Mouse (Mus musculus) intestine, embryonic 14.5 days (tissue): ENCODE results near the gene Prss8. TPM values are rescaled to one million over a fixed set of nuclear protein-coding genes. Genes with fewer than 3 reads are reported as not detected.
"Not testable (repeated sequence)": the region's sequence is repeated elsewhere in the genome, so short reads cannot be mapped to it uniquely, and the experiment has no call there.

Source experiments
- ATAC-seq: fragments of 200-750 bp; cut with Nextera tagmentation; replicated peaks from 2 replicates; pipeline ENCODE4 v1.8.0; 2017; ENCODE audit warnings: low read depth, moderate number of reproducible peaks, moderate TSS enrichment, moderate library complexity; ENCODE audit not compliant: low FRiP score, low TSS enrichment
- DNase-seq: peaks from one replicate; pipeline ENCODE4 v3.0.0-alpha.2; 2018; ENCODE audit warnings: low spot score
- H3K27ac ChIP-seq: fragments of 300-500 bp; sonication (generic); 2 replicates; pipeline ENCODE4 v1.5.1; 2014; ENCODE audit warnings: low read depth, mild to moderate bottlenecking, control low read depth
- H3K27me3 ChIP-seq: fragments of 300-500 bp; sonication (generic); replicated peaks from 2 replicates; pipeline ENCODE4 v1.6.1; 2014; ENCODE audit warnings: low read length, control low read depth; ENCODE audit not compliant: control insufficient read depth, insufficient read depth
- H3K36me3 ChIP-seq: fragments of 300-500 bp; sonication (generic); 2 replicates; pipeline ENCODE4 v1.6.1; 2014; ENCODE audit warnings: low read length, control low read depth; ENCODE audit not compliant: control insufficient read depth, insufficient read depth
- H3K4me1 ChIP-seq: fragments of 300-500 bp; sonication (generic); replicated peaks from 2 replicates; pipeline ENCODE4 v1.6.1; 2014; ENCODE audit warnings: low read length, control low read depth, mixed read lengths; ENCODE audit not compliant: control insufficient read depth, insufficient read depth
- H3K4me2 ChIP-seq: fragments of 300-500 bp; sonication (generic); 2 replicates; pipeline ENCODE4 v1.6.1; 2014; ENCODE audit warnings: low read length
- H3K4me3 ChIP-seq: fragments of 300-500 bp; sonication (generic); 2 replicates; pipeline ENCODE4 v1.5.1; 2014; ENCODE audit warnings: low read depth, low read length, control low read depth, mixed read lengths
- H3K9ac ChIP-seq: fragments of 300-500 bp; sonication (generic); 2 replicates; pipeline ENCODE4 v1.6.1; 2014; ENCODE audit warnings: mild to moderate bottlenecking, low read length
- H3K9me3 ChIP-seq: fragments of 300-500 bp; sonication (generic); 2 replicates; pipeline ENCODE4 v1.6.1; 2016; ENCODE audit warnings: low read length, control low read depth; ENCODE audit not compliant: control insufficient read depth
- WGBS: fragments of 180-500 bp; shearing (Covaris S2); extraction: QIAGEN DNeasy Blood & Tissue Kit; methylation state at CpG from one replicate; pipeline ENCODE4 v1.1.7; 2014; 5-methylcytosine and 5-hydroxymethylcytosine counted together
- polyA plus RNA-seq: library from polyadenylated mRNA; unstranded; fragments of >200 nt; fragmentation: Nextera tagmentation; extraction: Ambion mirVana; gene quantifications from 2 replicates; pipeline ENCODE4 v1.2.1, GENCODE M21; 2014

Gene Prss8
- polyA plus RNA-seq, 1 experiment from 2014 or later: 41.6 TPM

DNA sequence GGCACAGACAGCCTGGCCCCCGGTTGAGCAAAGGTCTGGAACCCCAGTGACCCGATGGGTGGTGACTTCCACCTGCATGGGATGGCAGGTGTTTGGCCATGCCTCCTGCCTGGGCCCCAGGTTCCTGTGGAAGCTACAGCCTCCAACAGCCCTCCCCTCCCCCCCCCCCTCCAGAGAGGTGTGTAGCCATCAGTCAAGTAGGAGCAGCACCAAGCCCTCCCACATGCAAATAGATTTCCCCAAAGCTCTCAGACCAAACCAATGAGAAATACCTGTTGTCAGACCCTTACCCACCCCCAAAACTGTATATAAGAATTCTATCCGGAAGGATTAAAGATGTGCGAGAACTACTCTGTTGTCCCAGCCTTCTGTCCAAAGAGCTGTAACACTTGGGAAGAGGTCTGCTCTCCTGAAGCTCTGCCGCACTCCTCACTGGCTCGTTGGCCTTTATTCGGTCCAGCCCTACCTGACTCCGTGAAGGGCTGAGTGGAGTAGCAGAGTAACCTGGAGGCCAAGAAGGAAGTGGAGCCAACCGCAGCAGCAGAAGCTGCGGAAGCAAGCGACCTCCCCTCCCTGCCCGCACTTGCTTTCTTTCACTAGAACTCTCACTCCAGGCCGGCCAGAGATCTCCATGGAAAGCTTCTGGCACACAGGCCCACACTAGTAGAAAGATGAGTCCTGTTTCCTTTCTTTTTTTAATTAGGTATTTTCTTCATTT lies 23.1 kb upstream of the Prss8 start:
- Histone ChIP-seq H3K36me3 (no peaks in the 10 kb centered on the region), H3K4me2 (no peak overlapping the region), H3K4me3 (no peak overlapping the region), H3K27me3 (no peaks in the 10 kb centered on the region), H3K9me3 (no peaks in the 10 kb centered on the region), H3K9ac (no peak overlapping the region), H3K4me1 (no peaks in the 10 kb centered on the region), H3K27ac (no peak overlapping the region)
- 36% methylated on average over 13 of the region's 13 CpGs for WGBS
- DNase-seq (no peak), ATAC-seq (no peak)

DNA sequence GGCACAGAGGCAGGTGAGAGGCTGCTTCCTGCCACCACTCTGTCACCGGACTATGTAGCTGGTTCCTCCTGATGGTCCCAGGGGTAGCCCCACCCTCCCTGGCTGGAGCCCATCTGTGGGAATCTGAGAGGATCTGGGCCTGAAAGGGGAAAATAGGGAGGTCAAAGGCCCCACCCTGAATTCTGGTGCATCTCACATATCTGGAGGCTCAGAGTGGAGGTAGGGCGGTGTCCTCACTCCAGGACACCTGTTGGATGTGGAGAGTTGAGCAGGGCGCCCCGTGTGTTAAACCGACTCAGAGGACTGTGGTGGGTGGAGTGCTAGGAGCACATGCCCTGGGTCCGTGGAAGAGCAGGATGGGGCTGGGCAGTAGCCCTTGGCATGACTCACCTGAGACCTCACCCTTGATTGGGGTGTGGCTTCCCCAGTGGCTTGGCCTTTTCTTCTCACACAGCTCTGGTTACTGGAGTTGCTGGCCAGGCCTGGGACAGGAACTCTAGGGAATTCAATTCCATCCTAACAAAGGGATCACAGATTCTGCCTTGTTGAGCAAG lies 16.6 kb upstream of the Prss8 start, which contains the start of gene Prss36:
Gene Prss36 (minus strand): TSS at position 256 of the 554 bp plus-strand sequence.
- ATAC-seq: 0 out of 2 replicates have a peak, but pooled peaks have one; percentile 55
- no peak for DNase-seq
- 68% methylated on average over 6 of the region's 6 CpGs for WGBS

DNA sequence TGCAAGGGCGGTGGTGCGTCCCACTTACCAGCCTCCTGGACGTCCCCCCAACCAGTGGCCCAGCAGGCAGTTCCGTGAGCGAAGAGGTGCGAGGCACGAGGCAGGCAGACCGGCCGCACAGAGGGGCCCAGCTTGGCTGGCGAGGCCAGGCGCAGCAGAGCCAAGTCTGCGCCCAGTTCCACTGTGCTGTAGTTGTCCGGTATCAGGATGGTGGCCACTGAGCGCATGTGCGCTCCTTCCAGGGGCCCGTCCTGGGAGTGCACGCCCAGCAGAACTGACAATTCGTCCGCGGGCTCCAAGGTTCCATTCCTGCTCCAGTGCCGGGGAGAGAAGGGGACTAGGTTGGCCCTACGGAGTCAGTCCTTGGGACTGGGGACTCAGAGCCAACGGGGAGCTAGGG lies 14.7 kb upstream of the Prss8 start:
- WGBS: 11% methylated on average over 23 of the region's 23 CpGs
- DNase-seq: peak; percentile 58

More for the DNA sequence above, 16.6 kb upstream of the Prss8 start, which contains the start of gene Prss36:
- Histone ChIP-seq H3K4me2 (no peak within 1 kb of the TSS), H3K27ac (no peak within 1 kb of the TSS), H3K36me3 (no peaks in the 10 kb centered on the region), H3K4me1 (no peaks in the 10 kb centered on the region), H3K9ac (no peak within 1 kb of the TSS), H3K9me3 (no peaks in the 10 kb centered on the region), H3K4me3 (no peak within 1 kb of the TSS), H3K27me3 (peaks cover 11% of the 10 kb centered on the region)

DNA sequence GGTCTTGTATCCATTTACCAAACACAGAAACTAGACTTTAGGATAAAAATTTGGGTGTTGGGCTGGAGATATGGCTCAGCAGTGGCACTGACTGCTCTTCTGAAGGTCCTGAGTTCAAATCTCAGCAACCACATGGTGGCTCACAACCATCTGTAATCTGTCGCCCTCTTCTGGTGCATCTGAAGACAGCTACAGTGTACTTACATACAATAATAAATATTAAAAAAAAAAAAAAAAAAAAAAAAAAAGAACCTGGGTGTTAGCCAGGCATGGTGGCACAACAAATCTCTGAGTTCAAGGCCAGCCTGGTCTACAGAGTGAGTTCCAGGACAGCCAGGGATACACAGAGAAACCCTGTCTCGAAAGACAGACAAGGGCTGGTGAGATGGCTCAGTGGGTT lies 12.2 kb upstream of the Prss8 start:
- H3K4me2 ChIP-seq, H3K4me1 ChIP-seq, H3K36me3 ChIP-seq, H3K27ac ChIP-seq, H3K9me3 ChIP-seq, H3K9ac ChIP-seq, H3K4me3 ChIP-seq, ATAC-seq, DNase-seq: not testable (repeated sequence)
- peaks cover 11% of the 10 kb centered on the region for H3K27me3 ChIP-seq
- 67% methylated on average over 2 of the region's 2 CpGs for WGBS

More for the DNA sequence above, 14.7 kb upstream of the Prss8 start:
- ATAC-seq: 0 out of 2 replicates have a peak, but pooled peaks have one; percentile 56
- Histone ChIP-seq H3K9me3 (no peaks in the 10 kb centered on the region), H3K4me2 (peak overlapping the region; percentile 30; the same call in 1 of the 2 replicates), H3K4me3 (no peak overlapping the region), H3K4me1 (no peaks in the 10 kb centered on the region), H3K27ac (no peak overlapping the region), H3K36me3 (no peaks in the 10 kb centered on the region), H3K9ac (0 out of 2 replicates have a peak overlapping the region, but pooled peaks have one; percentile 2), H3K27me3 (peaks cover 11% of the 10 kb centered on the region)

DNA sequence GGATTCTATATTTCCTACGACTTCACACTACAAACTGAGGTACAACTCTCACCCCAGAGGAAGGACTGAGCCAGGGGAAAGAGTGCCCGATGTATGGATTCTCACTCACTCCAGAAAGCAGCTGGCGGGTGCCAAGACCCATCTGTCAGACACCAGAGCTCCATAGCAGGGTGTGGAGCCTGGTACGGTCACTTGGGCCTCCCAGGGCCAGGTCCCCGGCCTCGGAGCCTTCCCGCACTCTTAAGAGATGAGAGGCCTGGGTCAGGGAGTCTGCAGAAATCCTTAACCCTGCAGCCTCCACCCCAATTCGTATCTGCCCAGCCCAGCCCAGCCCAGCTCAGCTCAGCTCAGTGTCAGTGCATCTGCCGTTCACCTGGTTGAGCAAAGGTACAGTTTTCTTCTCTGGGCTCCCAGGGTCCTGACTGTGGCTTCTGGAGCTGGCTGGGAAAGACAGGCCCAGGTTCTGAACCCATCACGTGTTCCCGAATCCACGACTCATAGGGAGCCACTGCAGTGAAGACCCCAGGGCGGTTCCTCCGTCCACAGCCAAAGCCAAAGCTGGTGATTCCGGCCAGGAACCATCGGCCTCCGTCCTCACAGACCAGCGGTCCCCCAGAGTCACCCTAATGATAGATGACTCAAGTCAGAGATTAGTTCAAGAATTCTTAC lies 6.4 kb upstream of the Prss8 start:
- peak overlapping the region; percentile 76 for H3K9ac ChIP-seq
- H3K27me3 ChIP-seq: no peaks in the 10 kb centered on the region
- WGBS: 55% methylated on average over 18 of the region's 18 CpGs
- no peaks in the 10 kb centered on the region for H3K36me3 ChIP-seq
- no peak for ATAC-seq
- peak overlapping the region; percentile 69 for H3K4me3 ChIP-seq
- H3K4me1 ChIP-seq: peaks cover 7% of the 10 kb centered on the region
- H3K27ac ChIP-seq: peak overlapping the region; percentile 62; the same call in 1 of the 2 replicates
- H3K9me3 ChIP-seq: no peaks in the 10 kb centered on the region
- H3K4me2 ChIP-seq: peak overlapping the region; percentile 97
- no peak for DNase-seq

DNA sequence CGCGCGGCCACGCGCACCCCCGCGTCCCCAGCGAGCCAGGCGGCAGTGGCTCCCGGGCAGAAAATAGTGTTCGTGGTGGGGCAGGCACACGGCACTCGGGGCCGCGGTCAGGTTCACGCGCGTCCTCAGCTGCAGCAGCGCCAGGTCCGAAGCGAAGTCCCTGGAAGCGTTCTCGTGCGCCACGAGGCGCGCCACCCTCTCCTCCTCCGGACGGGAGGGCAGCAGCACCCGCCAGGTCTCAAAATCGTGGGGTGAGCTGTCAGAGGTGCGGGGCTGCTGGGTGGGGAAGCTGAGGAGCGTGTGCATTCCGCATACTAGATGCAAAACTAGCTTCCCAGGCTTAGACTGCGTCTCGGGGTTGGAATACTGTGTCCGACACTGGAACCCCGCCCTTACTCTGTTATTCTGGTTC lies 5.8 kb upstream of the Prss8 start:
- no peak for DNase-seq
- Histone ChIP-seq H3K4me3 (peak overlapping the region; percentile 69), H3K27ac (peak overlapping the region; percentile 62), H3K4me1 (peaks cover 9% of the 10 kb centered on the region), H3K27me3 (no peaks in the 10 kb centered on the region), H3K4me2 (peak overlapping the region; percentile 97), H3K9ac (peak overlapping the region; percentile 76), H3K36me3 (no peaks in the 10 kb centered on the region), H3K9me3 (no peaks in the 10 kb centered on the region)
- ATAC-seq: peak; percentile 25
- under 1% methylated on average over 38 of the region's 38 CpGs for WGBS

DNA sequence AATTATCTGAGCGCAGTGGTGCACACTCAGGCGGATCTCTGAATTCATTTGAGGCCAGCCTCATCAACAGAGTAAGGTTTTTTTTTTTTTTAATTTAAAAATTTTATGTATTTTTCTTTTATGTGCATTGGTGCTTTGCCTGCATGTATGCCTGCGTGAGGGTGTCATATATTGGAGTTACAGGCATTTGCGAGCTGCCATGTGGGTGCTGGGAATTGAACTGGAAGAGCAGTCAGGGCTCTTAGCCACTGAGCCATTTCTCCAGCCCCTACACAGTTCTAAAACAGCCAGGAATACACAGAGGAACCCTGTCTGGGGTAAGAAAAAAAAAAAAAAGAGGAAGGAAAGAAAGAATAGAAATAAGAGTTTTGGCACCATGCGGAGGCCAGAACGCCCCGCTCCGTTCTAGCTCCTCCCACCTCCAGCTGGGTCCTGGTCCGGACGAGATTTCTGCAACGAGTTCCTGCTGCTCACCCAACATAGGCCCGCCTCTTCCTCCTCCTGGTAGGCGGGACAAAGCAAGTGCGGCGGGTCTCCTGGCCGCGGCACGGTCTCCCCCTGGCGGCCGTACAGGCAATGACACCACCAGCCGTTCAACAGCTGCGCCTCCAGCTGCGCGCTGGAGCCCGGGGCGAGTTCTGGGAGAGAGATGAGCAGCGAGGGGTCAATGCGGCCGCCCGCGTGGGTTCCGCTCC lies 5.3 kb upstream of the Prss8 start:
- Histone ChIP-seq H3K9ac (peak overlapping the region; percentile 76), H3K27ac (peak overlapping the region; percentile 62), H3K9me3 (no peaks in the 10 kb centered on the region), H3K4me1 (peaks cover 9% of the 10 kb centered on the region), H3K4me2 (peak overlapping the region; percentile 97), H3K36me3 (no peaks in the 10 kb centered on the region), H3K27me3 (peaks cover 3% of the 10 kb centered on the region; the same call in 1 of the 2 replicates), H3K4me3 (peak overlapping the region; percentile 69)
- WGBS: 7% methylated on average over 31 of the region's 32 CpGs
- peak; percentile 97 for DNase-seq
- peak; percentile 90 for ATAC-seq

DNA sequence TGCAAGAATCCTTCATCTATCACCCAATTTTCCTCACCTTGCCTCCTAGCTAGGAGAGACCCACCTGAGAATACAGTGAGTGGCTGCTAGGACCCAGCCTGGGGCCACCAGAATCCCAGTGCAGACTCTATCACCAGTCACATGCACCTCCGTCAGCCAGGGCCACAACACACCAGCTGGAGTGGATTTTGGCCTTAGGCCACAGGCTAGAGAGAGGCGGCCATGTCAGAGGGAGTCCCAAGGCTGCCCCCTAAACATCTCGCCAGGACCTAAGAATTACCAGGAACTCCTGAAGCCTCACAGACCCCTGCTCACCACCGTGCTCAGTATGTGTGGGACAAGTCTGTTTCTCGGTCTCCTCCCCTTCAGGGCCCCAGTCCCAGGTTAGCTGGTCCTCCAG lies 4.2 kb upstream of the Prss8 start:
- DNase-seq (no peak), ATAC-seq (no peak)
- 87% methylated on average over 5 of the region's 5 CpGs for WGBS
- Histone ChIP-seq H3K9ac (no peak overlapping the region), H3K4me2 (no peak overlapping the region), H3K4me3 (no peak overlapping the region), H3K9me3 (no peaks in the 10 kb centered on the region), H3K27me3 (peaks cover 6% of the 10 kb centered on the region; the same call in 1 of the 2 replicates), H3K36me3 (no peaks in the 10 kb centered on the region), H3K27ac (no peak overlapping the region), H3K4me1 (peaks cover 9% of the 10 kb centered on the region)
